Mouse (Mus musculus) cerebellum, adult (tissue): Measurements from ENCODE around the gene Dhrs13.
A peak's percentile ranks its signal among the peaks of the same experiment; 100 is the strongest.
"Not testable (repeated sequence)": the region's sequence is repeated elsewhere in the genome, so short reads cannot be mapped to it uniquely, and the experiment has no call there.

Source experiments
- ATAC-seq: cut with Nextera tagmentation; 2 replicates; pipeline ENCODE4 v1.9.2; 2017; ENCODE audit warnings: mild to moderate bottlenecking, moderate library complexity, mixed read lengths; ENCODE audit not compliant: insufficient number of reproducible peaks, low FRiP score, low TSS enrichment

Dhrs13 gene

GRCm38 (mm10) chr11:78040878-78041277 is 8.8 kb downstream of the Dhrs13 start:
- no peak for ATAC-seq

GRCm38 (mm10) chr11:78042290-78042870 is 10.3 kb downstream of the Dhrs13 start:
- ATAC-seq, result not testable (repeated sequence)

GRCm38 (mm10) chr11:78044758-78045251 is 12.7 kb downstream of the Dhrs13 start:
- peak; percentile 80 for ATAC-seq

- not testable (repeated sequence) for ATAC-seq
Observed at GRCm38 (mm10) chr11:78048637-78049036, 16.6 kb downstream of the Dhrs13 start.

- ATAC-seq, result no peak
Observed at GRCm38 (mm10) chr11:78053078-78053477, 21.0 kb downstream of the Dhrs13 start.

- ATAC-seq, result no peak
Observed at GRCm38 (mm10) chr11:78056946-78057345, 24.9 kb downstream of the Dhrs13 start.

- no peak for ATAC-seq
Observed at GRCm38 (mm10) chr11:78059833-78060757, 28.0 kb downstream of the Dhrs13 start.

- ATAC-seq, result no peak
Observed at GRCm38 (mm10) chr11:78062563-78062962, 30.5 kb downstream of the Dhrs13 start.

- no peak for ATAC-seq
Observed at GRCm38 (mm10) chr11:78065906-78066305, 33.8 kb downstream of the Dhrs13 start.

- ATAC-seq, result no peak
Observed at GRCm38 (mm10) chr11:78066641-78067040, 34.6 kb downstream of the Dhrs13 start.

GRCm38 (mm10) chr11:78067566-78067965 is 35.5 kb downstream of the Dhrs13 start:
- no peak for ATAC-seq

GRCm38 (mm10) chr11:78069130-78069529 is 37.0 kb downstream of the Dhrs13 start:
- ATAC-seq, result no peak

- ATAC-seq, result no peak
Observed at GRCm38 (mm10) chr11:78069646-78070045, 37.6 kb downstream of the Dhrs13 start.

- ATAC-seq, result no peak
Observed at GRCm38 (mm10) chr11:78071938-78072337, 39.9 kb downstream of the Dhrs13 start.

- ATAC-seq, result no peak
Observed at GRCm38 (mm10) chr11:78072425-78073130, 40.5 kb downstream of the Dhrs13 start.

GRCm38 (mm10) chr11:78073577-78074276 is 41.6 kb downstream of the Dhrs13 start:
- ATAC-seq, result no peak

- ATAC-seq, result no peak
Observed at GRCm38 (mm10) chr11:78074277-78074652, 42.2 kb downstream of the Dhrs13 start.

- no peak for ATAC-seq
Observed at GRCm38 (mm10) chr11:78074666-78075065, 42.6 kb downstream of the Dhrs13 start.

- peak; percentile 90; the same call in 1 of the 2 replicates for ATAC-seq
Observed at GRCm38 (mm10) chr11:78079961-78080921, 48.2 kb downstream of the Dhrs13 start, which contains the start of gene Eral1. TSS of gene Eral1 (minus strand) at chr11:78080383.
